Mouse (Mus musculus) olfactory bulb, adult 2 months (tissue): Measurements from ENCODE around the gene Hist1h1b. TPM values are rescaled to one million over a fixed set of nuclear protein-coding genes. Genes with fewer than 3 reads are reported as not detected.
"Not testable (repeated sequence)": the region's sequence is repeated elsewhere in the genome, so short reads cannot be mapped to it uniquely, and the experiment has no call there.

Experiments
- H3K27ac ChIP-seq: fragments of 200-500 bp; 2 replicates; pipeline ENCODE4 v1.5.1; 2012; ENCODE audit warnings: low read depth, low read length; ENCODE audit not compliant: insufficient read depth
- H3K4me1 ChIP-seq: fragments of 200-500 bp; 2 replicates; pipeline ENCODE4 v1.6.1; 2012; ENCODE audit warnings: low read length; ENCODE audit not compliant: control insufficient read depth, insufficient read depth
- H3K4me3 ChIP-seq: fragments of 200-500 bp; 2 replicates; pipeline ENCODE4 v1.5.1; 2012; ENCODE audit warnings: mild to moderate bottlenecking, low read depth, low read length, moderate library complexity; ENCODE audit not compliant: insufficient read depth
- CTCF ChIP-seq: fragments of 200-500 bp; IDR thresholded peaks from 2 replicates; pipeline ENCODE4 v1.5.1; 2012; ENCODE audit warnings: low read depth, mild to moderate bottlenecking, low read length, moderate library complexity; ENCODE audit not compliant: insufficient read depth
- POLR2A ChIP-seq: fragments of 200-500 bp; IDR thresholded peaks from 2 replicates; pipeline ENCODE4 v1.6.1; 2012; ENCODE audit warnings: mild to moderate bottlenecking, low read depth, low read length, moderate library complexity; ENCODE audit not compliant: insufficient read depth
- WGBS: fragments of 180-500 bp; shearing (Covaris S2); methylation state at CpG from one replicate; pipeline ENCODE4 v1.1.7; 2018; 5-methylcytosine and 5-hydroxymethylcytosine counted together
- polyA plus RNA-seq: library from polyadenylated mRNA; stranded (reverse); fragments of >200 nt; gene quantifications from 2 replicates; pipeline ENCODE4 v1.2.4, GENCODE M21; 2012; ENCODE audit warnings: low replicate concordance; ENCODE audit not compliant: missing spikeins, insufficient read depth, insufficient read length

Gene Hist1h1b
- polyA plus RNA-seq, 1 experiment = not detected

- TF ChIP-seq POLR2A = no peak
- no peak for TF ChIP-seq CTCF
- H3K4me1 ChIP-seq = no peaks in the 10 kb centered on the region; the same call in 1 of the 2 replicates
- WGBS = 92% methylated on average over 1 of the region's 1 CpGs
- no peak overlapping the region for H3K4me3 ChIP-seq
- no peak overlapping the region for H3K27ac ChIP-seq
Observed at GRCm38 (mm10) chr13:21781639-21782038, 1.2 kb upstream of the Hist1h1b start.

GRCm38 (mm10) chr13:21781021-21781555, 663 bp upstream of the Hist1h1b start:
- no peak overlapping the region for H3K27ac ChIP-seq
- H3K4me1 ChIP-seq = no peaks in the 10 kb centered on the region; the same call in 1 of the 2 replicates
- TF ChIP-seq POLR2A (no peak), CTCF (no peak)
- WGBS = 50% methylated on average over 6 of the region's 6 CpGs
- no peak overlapping the region for H3K4me3 ChIP-seq

GRCm38 (mm10) chr13:21778814-21779766, 1.3 kb downstream of the Hist1h1b start:
- 2% methylated on average over 33 of the region's 33 CpGs for WGBS
- TF ChIP-seq CTCF (no peak), POLR2A (no peak)
- Histone ChIP-seq H3K27ac (peak overlapping the region; percentile 43; the same call in 1 of the 2 replicates), H3K4me1 (no peaks in the 10 kb centered on the region; the same call in 1 of the 2 replicates), H3K4me3 (peak overlapping the region; percentile 62)

- TF ChIP-seq POLR2A (no peak), CTCF (no peak)
- WGBS = 52% methylated on average over 1 of the region's 1 CpGs
- Histone ChIP-seq H3K4me1 (peaks cover 2% of the 10 kb centered on the region; the same call in 1 of the 2 replicates), H3K27ac (no peak overlapping the region), H3K4me3 (no peak overlapping the region)
Observed at GRCm38 (mm10) chr13:21755707-21756106, 24.7 kb downstream of the Hist1h1b start.

- peak overlapping the region; percentile 71 for H3K4me3 ChIP-seq
- not testable (repeated sequence) for H3K27ac ChIP-seq, H3K4me1 ChIP-seq
- under 1% methylated on average over 23 of the region's 26 CpGs for WGBS
Observed at GRCm38 (mm10) chr13:21754294-21755001, 26.0 kb downstream of the Hist1h1b start.

GRCm38 (mm10) chr13:21753524-21754285, 26.7 kb downstream of the Hist1h1b start, which contains the start of the genes Hist1h2ak and Hist1h2bn:
Gene Hist1h2ak, minus strand, starts transcription at chr13:21753827.
Gene Hist1h2bn, plus strand, starts transcription at chr13:21754123.
- WGBS = under 1% methylated on average over 46 of the region's 50 CpGs
- Histone ChIP-seq H3K27ac (peak within 1 kb of the TSS; percentile 93), H3K4me3 (peak within 1 kb of the TSS; percentile 71)
- not testable (repeated sequence) for H3K4me1 ChIP-seq
- peak; percentile 49 for TF ChIP-seq POLR2A

- 5% methylated on average over 10 of the region's 10 CpGs for WGBS
- Histone ChIP-seq H3K4me3 (peak overlapping the region; percentile 64), H3K27ac (peak overlapping the region; percentile 93), H3K4me1 (peaks cover 2% of the 10 kb centered on the region; the same call in 1 of the 2 replicates)
- no peak for TF ChIP-seq POLR2A
- TF ChIP-seq CTCF = no peak
Observed at GRCm38 (mm10) chr13:21753051-21753523, 27.3 kb downstream of the Hist1h1b start.

- 45% methylated on average over 3 of the region's 3 CpGs for WGBS
- TF ChIP-seq CTCF (no peak), POLR2A (no peak)
- H3K27ac ChIP-seq = 0 out of 2 replicates have a peak overlapping the region, but pooled peaks have one; percentile 37
Observed at GRCm38 (mm10) chr13:21752356-21752755, 28.1 kb downstream of the Hist1h1b start.

More at GRCm38 (mm10) chr13:21752356-21752755, 28.1 kb downstream of the Hist1h1b start:
- H3K4me1 ChIP-seq = peaks cover 4% of the 10 kb centered on the region; the same call in 1 of the 2 replicates
- H3K4me3 ChIP-seq = no peak overlapping the region
